Mouse (Mus musculus) cortical plate, adult 2 months (tissue): Measurements from ENCODE around the gene Tmem132c.

ENCODE experiments used
- CTCF ChIP-seq: fragments of 200-500 bp; IDR thresholded peaks from 2 replicates; pipeline ENCODE4 v1.5.1; 2011; ENCODE audit warnings: mild to moderate bottlenecking, control low read depth, low read length; ENCODE audit not compliant: insufficient read depth; ENCODE audit errors: extremely low read depth
- POLR2A ChIP-seq: fragments of 200-500 bp; IDR thresholded peaks from 2 replicates; pipeline ENCODE4 v1.6.1; 2011; ENCODE audit warnings: mild to moderate bottlenecking, low read length, control low read depth; ENCODE audit not compliant: insufficient read depth; ENCODE audit errors: extremely low read depth

GRCm38 (mm10) chr5:127305312-127305711 is 63.7 kb downstream of the Tmem132c start:
- TF ChIP-seq CTCF: no peak
- TF ChIP-seq POLR2A: no peak
